Mouse (Mus musculus): Measurements from ENCODE around the gene Ispd. TPM values are rescaled to one million over a fixed set of nuclear protein-coding genes. Genes with fewer than 3 reads are reported as not detected.

Ispd gene
- polyA plus RNA-seq, 1 experiment from 2014 or later, result 1.4 TPM

DNA sequence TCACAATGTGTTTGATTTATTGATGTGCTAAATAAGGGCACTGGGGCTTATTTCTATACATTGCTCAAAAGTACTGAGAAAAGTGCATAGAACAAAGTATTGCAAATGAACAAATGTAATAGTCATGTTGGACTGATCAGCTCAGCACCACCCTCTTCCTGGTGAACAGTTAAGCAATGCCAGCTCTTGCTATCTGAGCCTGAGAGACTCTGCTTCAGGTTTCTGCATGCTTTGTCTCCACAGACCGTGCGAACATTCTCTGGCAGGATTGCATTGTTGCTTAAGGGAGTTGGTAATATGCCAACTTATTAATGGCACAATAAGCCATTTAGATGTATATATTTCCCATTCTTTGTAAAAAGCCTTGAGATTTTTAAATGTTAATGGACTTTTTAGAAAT lies 182.9 kb downstream of the Ispd start:
- H3K36me3 ChIP-seq (ENCODE audit: inconsistent target), result no peaks in the 10 kb centered on the region
- H3K4me3 ChIP-seq (ENCODE audit: inconsistent target), result no peak overlapping the region
- no peak overlapping the region for H3K27ac ChIP-seq
- WGBS (ENCODE audit: missing documents), result 88% methylated on average over 2 of the region's 2 CpGs
- no peaks in the 10 kb centered on the region for H3K79me2 ChIP-seq (ENCODE audit: inconsistent target)

DNA sequence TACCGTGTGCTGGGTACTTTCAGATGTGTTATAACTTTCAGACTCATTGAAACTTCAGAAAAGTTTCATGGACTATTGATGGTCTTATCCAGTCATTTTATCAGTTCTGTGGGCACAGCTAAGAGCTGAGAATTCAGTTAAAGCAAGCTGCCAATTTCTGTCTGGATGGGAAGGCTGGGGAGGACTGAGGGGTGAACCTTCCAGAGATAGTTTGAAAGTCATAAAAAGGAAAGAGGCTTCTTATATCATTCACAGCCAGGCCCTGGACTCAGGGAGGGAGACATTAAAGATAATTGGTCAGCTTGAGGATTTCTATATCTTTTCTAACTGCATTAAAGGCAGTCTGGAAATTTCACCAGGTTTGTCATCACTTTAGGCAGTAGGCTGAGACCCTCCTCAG lies 185.7 kb downstream of the Ispd start:
- WGBS (ENCODE audit: missing documents), result 83% methylated on average over 1 of the region's 1 CpGs
- no peaks in the 10 kb centered on the region for H3K36me3 ChIP-seq (ENCODE audit: inconsistent target)
- H3K4me3 ChIP-seq (ENCODE audit: inconsistent target), result no peak overlapping the region
- H3K79me2 ChIP-seq (ENCODE audit: inconsistent target), result no peaks in the 10 kb centered on the region
- no peak overlapping the region for H3K27ac ChIP-seq

DNA sequence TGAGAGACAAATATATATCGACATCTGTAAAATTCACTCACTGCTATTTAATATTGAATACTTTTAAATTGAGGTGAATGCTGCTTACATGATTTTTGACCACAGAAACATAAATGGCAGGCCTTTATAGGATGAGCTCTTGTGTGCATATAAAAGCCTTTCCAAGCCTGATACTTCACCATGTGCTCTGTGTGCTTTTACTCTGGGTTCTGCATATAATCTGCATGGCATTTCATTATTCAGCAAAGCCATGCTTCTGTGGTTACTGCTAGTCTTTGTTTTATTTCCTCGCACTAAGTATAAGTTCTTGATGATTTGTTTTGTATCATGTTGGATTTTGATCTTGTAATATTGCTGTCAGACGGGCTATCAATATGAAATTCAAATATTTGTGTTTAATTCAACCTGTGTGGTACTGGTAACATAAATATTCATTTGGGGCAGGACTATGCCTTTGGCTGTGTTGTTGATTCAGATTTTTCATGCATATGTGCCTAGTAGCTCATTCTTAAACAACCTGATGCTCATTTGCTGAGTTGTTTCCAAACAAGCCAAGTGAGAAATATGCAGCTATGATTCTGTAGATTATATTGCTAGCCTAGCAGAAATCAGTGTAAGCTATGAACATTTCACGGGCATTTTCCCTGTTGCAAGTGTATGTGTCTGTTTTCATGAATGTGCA lies 189.3 kb downstream of the Ispd start:
- no peaks in the 10 kb centered on the region for H3K36me3 ChIP-seq (ENCODE audit: inconsistent target)
- H3K4me3 ChIP-seq (ENCODE audit: inconsistent target), result no peak overlapping the region
- H3K27ac ChIP-seq, result no peak overlapping the region
- H3K79me2 ChIP-seq (ENCODE audit: inconsistent target), result no peaks in the 10 kb centered on the region
- 91% methylated on average over 4 of the region's 4 CpGs for WGBS (ENCODE audit: missing documents)

DNA sequence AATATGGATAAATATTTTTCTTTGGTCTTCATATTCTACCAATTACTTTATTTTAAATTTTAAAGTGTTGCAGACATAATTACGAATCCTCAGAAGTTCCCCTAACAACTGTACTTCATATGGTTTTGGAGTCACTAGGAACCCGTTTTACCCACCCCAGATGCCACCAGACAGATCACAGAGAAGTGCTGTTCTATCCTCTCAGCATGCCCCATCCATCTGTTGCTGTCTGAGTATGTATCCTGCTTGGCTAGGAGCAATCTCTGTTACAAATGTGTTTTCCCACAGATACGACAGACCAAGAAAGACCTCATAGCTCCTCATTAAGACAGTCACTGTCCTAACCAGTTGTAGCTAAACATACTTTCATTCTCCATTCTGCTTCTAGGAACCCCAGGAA lies 203.6 kb downstream of the Ispd start:
- WGBS (ENCODE audit: missing documents), result 97% methylated on average over 3 of the region's 3 CpGs
- Histone ChIP-seq H3K36me3 (ENCODE audit: inconsistent target) (no peaks in the 10 kb centered on the region), H3K79me2 (ENCODE audit: inconsistent target) (no peaks in the 10 kb centered on the region), H3K4me3 (ENCODE audit: inconsistent target) (no peak overlapping the region), H3K27ac (no peak overlapping the region)

DNA sequence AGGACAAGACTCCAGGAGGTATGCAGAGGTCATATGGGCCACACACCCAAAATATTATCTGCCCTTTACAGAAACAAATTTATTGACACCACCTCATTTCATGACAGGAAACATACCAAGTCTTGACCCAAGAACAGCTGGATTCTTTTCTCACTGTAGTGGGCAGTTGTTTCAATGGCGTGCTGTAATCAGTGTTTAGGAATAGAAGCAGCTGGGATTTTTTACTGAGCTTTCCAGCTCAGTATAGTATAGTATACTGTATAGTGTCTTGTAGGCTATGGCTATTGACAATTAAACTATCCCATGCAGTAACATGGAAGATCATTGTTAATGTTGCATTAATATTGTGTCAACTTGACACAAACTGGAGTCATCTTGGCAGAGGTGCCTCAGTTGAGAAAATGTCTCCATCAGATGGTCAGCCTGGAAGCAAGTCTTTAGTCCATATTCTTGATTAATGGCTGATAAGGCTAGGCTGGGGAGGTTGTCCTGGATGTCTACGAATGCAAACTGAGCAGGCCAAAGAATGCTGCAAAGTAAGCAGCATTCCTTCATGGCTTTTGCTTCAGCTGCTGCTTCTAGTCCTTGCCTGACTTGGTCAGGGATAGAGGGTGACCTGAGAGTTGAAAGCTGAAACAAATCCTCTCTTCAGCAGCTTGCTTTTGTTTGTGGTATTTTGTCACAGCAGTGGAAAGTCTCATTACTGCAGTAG lies 216.4 kb downstream of the Ispd start:
- Histone ChIP-seq H3K79me2 (ENCODE audit: inconsistent target) (no peaks in the 10 kb centered on the region), H3K4me3 (ENCODE audit: inconsistent target) (no peak overlapping the region), H3K27ac (no peak overlapping the region), H3K36me3 (ENCODE audit: inconsistent target) (no peaks in the 10 kb centered on the region)
- 82% methylated on average over 2 of the region's 2 CpGs for WGBS (ENCODE audit: missing documents)

DNA sequence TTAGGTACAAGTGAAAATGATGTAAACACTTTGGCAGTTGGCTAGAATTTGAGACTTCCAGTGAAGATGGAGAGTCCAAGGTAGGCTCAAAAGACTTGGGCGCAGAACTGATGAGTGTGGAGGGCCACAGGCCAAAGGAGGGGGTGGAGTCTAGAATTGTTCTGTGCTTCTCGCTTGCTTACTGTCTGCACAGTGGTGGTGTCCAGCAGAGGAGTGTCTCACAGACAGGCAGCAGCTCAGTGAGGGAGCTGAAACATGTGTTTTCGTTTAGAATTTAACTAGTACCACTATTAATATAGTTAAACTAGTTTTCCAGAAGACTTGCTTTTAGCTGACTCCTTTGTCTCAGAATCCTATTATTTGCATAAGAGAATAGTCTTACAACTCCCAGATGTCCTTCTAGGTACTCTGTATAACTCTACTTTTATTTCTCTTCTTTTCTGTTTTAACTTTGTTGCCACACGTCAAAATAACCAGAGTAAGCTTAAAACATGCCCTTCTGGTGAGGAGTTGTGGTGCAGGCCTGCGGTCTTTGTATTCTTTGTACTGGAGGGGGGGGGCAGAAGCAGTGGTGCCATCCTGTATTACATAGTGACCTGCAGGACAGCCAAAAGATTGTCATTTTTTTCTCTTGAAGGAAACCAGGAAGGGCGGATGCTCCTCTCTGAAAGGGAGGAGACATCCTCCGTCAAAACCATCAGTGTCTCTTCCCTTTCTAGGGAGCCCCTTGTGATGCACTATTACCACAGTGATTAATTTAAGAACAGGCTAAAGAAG lies 240.9 kb downstream of the Ispd start:
- Histone ChIP-seq H3K79me2 (ENCODE audit: inconsistent target) (no peaks in the 10 kb centered on the region), H3K4me3 (ENCODE audit: inconsistent target) (no peak overlapping the region)
- WGBS (ENCODE audit: missing documents), result 92% methylated on average over 7 of the region's 7 CpGs

DNA sequence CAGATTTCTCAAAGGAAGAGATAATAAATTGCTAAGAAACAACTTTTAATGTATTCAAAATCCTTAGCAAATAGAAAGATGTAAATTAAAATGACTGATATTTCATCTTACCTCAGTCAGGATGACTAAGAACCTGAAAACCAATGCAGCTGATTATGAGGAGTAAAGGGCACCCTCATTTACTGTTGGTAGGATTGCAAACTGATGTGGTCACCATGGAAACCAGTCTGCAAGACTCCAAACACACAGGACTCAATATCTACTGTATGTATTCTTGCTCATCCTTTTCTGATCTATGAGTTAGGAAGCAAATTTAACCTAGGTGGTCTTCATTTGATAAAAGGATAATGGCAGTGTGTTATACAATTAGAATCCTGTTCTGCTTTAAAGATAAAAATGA lies 246.0 kb downstream of the Ispd start:
- Histone ChIP-seq H3K27ac (no peak overlapping the region), H3K79me2 (ENCODE audit: inconsistent target) (no peaks in the 10 kb centered on the region), H3K36me3 (ENCODE audit: inconsistent target) (no peaks in the 10 kb centered on the region), H3K4me3 (ENCODE audit: inconsistent target) (no peak overlapping the region)

More for the DNA sequence above, 240.9 kb downstream of the Ispd start:
- Histone ChIP-seq H3K36me3 (ENCODE audit: inconsistent target) (no peaks in the 10 kb centered on the region), H3K27ac (no peak overlapping the region)

DNA sequence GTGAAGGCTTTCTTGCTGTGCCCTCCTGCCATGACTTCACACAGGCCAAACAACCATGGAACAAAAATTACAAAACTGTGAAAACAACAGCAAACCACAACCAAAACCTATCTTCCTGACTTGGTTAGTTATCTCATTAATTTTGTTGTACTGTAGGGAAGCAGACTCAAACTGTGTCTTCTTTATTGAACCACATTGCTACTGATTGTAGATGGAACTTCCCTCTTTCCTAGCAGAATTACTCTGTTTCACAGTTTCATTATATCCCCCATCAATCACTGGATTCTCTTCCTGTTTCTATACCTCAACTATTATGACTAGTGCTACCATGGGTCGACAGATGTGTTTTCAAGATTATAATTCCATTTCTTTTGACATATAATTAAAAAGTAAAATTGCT lies 251.2 kb downstream of the Ispd start:
- Histone ChIP-seq H3K79me2 (ENCODE audit: inconsistent target) (no peaks in the 10 kb centered on the region), H3K4me3 (ENCODE audit: inconsistent target) (no peak overlapping the region), H3K36me3 (ENCODE audit: inconsistent target) (no peaks in the 10 kb centered on the region), H3K27ac (no peak overlapping the region)
- WGBS (ENCODE audit: missing documents), result 0% methylated on average over 1 of the region's 1 CpGs

DNA sequence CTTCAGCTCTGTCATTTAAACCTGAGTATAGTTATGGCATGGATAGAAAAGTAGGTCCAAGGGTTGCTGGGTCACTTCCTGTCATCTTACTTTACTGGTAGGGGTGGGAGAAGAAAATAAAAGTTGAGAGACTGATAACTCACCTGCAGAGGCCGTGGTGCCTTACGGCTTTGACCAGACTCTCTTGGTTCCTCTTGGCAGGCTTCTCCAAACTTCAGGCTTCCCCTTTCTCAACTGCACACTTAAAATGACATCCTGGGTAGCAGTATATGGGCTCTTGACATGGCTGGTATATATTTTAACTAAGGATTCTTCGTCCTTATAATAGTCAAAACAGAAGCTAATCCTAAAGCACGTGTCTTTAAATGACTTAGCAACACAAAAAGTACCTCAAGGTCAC lies 266.3 kb downstream of the Ispd start:
- Histone ChIP-seq H3K36me3 (ENCODE audit: inconsistent target) (no peaks in the 10 kb centered on the region), H3K27ac (no peak overlapping the region), H3K4me3 (ENCODE audit: inconsistent target) (no peak overlapping the region), H3K79me2 (ENCODE audit: inconsistent target) (no peaks in the 10 kb centered on the region)
- WGBS (ENCODE audit: missing documents), result 38% methylated on average over 4 of the region's 4 CpGs

DNA sequence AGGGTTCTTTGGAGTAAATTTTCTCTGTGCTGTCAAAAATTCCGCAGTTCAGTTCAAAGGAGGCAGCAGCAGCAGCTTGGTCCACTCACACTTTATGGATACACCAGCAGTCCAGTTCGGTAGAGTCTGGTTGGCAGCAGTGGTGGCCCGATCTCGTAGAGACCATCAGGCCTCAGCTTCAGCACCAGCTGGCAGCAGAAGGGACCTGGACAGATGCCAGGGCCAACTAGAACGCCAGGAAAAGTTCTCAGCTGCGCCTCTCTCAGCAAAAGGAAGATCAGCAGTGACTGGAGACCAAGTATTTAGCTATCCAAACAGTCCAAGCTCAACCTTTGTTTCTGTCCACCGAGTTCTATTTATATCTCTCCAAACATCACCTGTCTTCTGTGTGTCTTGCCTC lies 281.2 kb downstream of the Ispd start:
- Histone ChIP-seq H3K4me3 (ENCODE audit: inconsistent target) (no peak overlapping the region), H3K27ac (no peak overlapping the region), H3K36me3 (ENCODE audit: inconsistent target) (no peaks in the 10 kb centered on the region), H3K79me2 (ENCODE audit: inconsistent target) (no peaks in the 10 kb centered on the region)
- WGBS (ENCODE audit: missing documents), result 82% methylated on average over 7 of the region's 7 CpGs

DNA sequence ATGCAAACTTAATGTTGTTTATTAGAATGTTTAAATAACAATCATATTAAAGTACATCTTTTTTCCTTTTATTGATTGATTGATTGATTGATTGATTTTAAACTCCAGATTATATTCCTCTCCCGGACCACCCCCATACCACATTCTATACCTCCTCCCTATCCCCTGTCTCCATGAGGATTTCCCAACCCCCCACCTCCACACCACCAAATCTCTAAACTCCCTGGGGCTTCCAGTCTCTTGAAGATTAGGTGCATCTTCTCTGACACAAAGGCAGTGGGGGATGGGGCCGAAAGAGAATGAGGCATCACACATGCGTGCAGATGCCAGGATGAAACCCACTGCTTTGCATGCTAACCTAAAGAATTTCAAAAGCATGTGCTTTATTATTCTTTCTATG lies 283.5 kb downstream of the Ispd start:
- no peak overlapping the region for H3K4me3 ChIP-seq (ENCODE audit: inconsistent target)
- WGBS (ENCODE audit: missing documents), result 80% methylated on average over 3 of the region's 3 CpGs
- no peaks in the 10 kb centered on the region for H3K79me2 ChIP-seq (ENCODE audit: inconsistent target)
- no peaks in the 10 kb centered on the region for H3K36me3 ChIP-seq (ENCODE audit: inconsistent target)
- no peak overlapping the region for H3K27ac ChIP-seq

DNA sequence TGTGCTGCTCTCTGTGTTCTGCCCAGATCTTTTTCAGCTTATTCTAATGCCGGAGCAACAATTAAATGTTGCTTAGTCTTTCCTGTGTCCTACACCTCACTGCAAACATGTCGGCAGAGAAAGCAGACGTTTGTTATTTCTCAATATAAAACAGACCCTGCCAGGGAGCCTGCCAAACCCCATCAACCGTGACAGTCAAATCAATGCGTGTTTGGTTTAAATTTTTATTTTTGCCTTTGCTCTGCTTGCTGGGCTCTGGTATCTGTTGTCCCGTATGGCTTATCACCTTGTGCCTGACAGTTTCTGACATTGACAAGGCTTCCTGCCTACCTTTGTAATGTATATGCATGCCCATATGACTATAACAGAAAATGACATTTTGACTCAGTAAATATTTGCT lies 285.5 kb downstream of the Ispd start:
- H3K79me2 ChIP-seq (ENCODE audit: inconsistent target), result no peaks in the 10 kb centered on the region
- 84% methylated on average over 6 of the region's 6 CpGs for WGBS (ENCODE audit: missing documents)

DNA sequence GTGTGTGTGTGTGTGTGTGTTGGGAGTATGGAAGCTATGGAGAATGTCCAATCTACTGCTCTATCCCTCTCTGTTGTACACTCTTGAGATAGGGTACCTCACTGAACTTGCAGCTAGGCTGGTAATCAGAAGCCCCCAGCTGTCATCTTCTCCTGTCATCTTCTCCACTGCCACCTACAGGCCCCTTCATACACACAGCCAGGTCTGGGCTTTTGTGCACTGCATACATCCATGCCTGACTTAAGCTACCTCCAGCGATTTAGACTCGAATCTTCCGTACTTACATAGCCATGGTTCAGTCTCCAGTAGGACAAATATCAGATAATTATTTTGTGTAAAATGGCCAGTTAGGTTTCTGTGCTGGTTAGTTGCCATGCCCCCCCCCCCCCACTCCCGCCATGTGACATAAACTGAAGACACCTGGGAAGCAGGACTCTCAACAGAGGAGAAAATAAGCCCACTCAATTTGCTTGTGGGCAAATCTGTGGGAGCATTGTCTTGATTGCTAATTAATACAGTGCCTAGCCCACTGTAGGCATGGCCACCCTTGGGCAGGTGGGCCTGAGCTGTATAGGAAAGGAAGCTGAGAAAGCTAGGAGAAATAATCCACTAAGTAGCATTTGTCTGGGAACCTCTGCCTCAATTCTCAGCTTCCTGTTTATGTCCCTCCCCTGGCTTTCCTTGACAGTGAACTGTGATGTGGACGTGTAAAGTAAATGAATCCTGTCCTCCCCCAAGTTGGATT lies 289.1 kb downstream of the Ispd start:
- Histone ChIP-seq H3K4me3 (ENCODE audit: inconsistent target) (no peak overlapping the region), H3K36me3 (ENCODE audit: inconsistent target) (no peaks in the 10 kb centered on the region), H3K79me2 (ENCODE audit: inconsistent target) (no peaks in the 10 kb centered on the region), H3K27ac (no peak overlapping the region)
- WGBS (ENCODE audit: missing documents), result 78% methylated on average over 5 of the region's 5 CpGs

More for the DNA sequence above, 285.5 kb downstream of the Ispd start:
- H3K36me3 ChIP-seq (ENCODE audit: inconsistent target), result no peaks in the 10 kb centered on the region
- no peak overlapping the region for H3K4me3 ChIP-seq (ENCODE audit: inconsistent target)
- no peak overlapping the region for H3K27ac ChIP-seq

DNA sequence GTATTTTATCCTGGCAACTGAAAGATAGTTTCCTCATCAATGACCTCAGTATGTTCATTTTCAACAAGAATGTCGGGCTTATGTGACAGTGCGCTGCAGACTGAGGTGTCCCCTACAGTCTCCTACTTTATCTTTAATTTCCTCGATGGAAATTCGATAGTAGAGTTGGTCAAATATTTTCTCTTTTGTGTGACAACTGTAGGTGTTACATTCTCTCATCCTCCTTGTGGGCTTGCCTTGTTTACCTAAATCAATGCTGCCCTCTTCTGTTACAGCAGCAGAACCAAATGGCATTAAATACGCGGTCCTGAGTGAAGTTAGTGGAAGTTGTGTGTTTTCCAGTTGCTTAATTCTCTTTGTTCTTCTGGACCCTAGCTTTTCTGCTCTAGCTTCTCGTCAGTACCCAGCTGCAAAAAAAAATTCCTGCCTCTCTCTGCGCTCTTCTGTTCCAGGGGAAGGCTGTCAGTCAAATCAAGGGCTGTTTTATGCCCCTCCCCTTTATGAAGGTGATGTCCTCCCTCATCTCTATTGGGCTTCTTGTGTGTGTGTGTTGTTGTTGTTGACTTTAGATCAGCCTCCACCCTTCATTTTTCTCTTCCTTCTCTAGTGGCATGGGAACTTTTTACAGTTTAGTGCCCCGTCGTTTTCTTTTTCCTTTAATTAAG lies 289.8 kb downstream of the Ispd start:
- H3K4me3 ChIP-seq (ENCODE audit: inconsistent target), result no peak overlapping the region
- H3K79me2 ChIP-seq (ENCODE audit: inconsistent target), result no peaks in the 10 kb centered on the region
- WGBS (ENCODE audit: missing documents), result 32% methylated on average over 9 of the region's 10 CpGs
- H3K36me3 ChIP-seq (ENCODE audit: inconsistent target), result no peaks in the 10 kb centered on the region
- H3K27ac ChIP-seq, result no peak overlapping the region
